Mouse (Mus musculus) kidney, postnatal 25 days (tissue): ENCODE data around the gene Vmn1r125.
"Not testable (repeated sequence)": the region's sequence is repeated elsewhere in the genome, so short reads cannot be mapped to it uniquely, and the experiment has no call there.

Experiments
- DNase-seq, 2 experiments: peaks; one replicate each; pipeline ENCODE4 v3.0.0; 2021; ENCODE audit warnings: mixed read lengths in 2 of 2

The Vmn1r125 gene

DNA sequence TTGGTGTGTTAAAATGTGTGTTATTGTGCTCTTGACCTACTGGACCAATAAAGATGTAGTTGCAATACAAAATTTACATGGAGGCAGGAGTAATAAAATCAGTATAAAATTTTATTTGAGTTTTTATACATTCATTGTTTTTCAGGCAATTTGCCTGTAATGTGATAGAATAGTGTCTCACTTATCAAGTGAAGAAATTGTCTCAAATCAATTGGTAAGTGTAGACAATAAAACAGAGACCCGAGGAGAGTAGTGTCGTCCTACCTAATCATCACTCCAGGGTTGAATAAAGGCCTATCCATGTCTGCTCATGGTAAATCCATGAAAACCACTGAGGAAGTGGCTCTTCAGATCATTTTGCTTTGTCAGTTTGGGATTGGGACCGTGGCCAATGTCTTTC, at the start of gene Vmn1r125:
Gene Vmn1r125, plus strand, starts transcription at position 301 of the 400 bp plus-strand sequence.
- not testable (repeated sequence) for DNase-seq

DNA sequence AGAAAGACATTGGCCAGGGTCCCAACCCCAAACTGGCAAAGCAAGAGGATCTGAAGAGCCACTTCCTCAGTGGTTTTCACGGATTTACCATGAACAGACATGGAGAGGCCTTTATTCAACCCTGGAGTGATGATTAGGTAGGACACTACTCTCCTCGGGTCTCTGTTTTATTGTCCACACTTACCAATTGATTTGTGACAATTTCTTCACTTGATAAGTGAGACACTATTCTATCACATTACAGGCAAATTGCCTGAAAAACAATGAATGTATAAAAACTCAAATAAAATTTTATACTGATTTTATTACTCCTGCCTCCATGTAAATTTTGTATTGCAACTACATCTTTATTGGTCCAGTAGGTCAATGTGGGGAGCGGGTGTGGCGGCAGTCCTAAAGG, 11.5 kb upstream of the Vmn1r125 start, which contains the start of gene Vmn1r124:
Gene Vmn1r124, minus strand, starts transcription at position 101 of the 400 bp plus-strand sequence.
- not testable (repeated sequence) for DNase-seq

DNA sequence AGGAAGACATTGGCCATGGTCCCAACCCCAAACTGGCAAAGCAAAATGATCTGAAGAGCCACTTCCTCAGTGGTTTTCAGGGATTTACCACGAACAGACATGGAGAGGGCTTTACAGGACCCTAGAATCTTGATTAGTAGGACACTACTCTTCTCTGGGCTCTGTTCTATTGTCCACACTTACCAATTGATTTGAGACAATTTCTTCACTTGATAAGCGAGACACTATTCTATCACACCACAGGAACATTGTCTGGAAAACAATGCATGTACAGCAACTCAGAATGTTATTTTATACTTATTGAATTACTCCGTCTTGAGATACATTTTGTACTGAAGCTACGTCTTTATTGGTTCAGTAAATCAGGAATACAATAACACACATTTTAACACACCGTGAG, 29.4 kb downstream of the Vmn1r125 start, which contains the start of gene Vmn1r126:
Gene Vmn1r126, minus strand, starts transcription at position 101 of the 400 bp plus-strand sequence.
- DNase-seq = not testable (repeated sequence)

DNA sequence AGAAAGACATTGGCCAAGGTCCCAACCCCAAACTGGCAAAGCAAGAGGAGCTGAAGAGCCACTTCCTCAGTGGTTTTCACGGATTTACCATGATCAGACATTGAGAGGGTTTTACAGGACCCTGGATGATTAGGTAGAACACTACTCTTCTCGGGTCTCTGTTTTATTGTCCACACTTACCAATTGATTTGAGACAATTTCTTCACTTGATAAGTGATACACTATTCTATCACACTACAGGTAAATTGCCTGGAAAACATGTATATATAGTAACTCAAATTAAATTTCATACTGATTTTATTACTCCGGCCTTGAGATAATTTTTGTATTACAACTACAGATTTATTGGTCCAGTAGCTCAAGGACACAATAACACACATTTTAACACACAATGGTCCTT, 47.8 kb downstream of the Vmn1r125 start, which contains the start of gene Vmn1r127:
Gene Vmn1r127, minus strand, starts transcription at position 101 of the 400 bp plus-strand sequence.
- DNase-seq = not testable (repeated sequence)
